Mouse (Mus musculus) olfactory bulb, adult 2 months (tissue): ENCODE results near the gene Lix1l.

Experiments used
- CTCF ChIP-seq: fragments of 200-500 bp; IDR thresholded peaks from 2 replicates; pipeline ENCODE4 v1.5.1; 2012; ENCODE audit warnings: low read depth, mild to moderate bottlenecking, low read length, moderate library complexity; ENCODE audit not compliant: insufficient read depth
- POLR2A ChIP-seq: fragments of 200-500 bp; IDR thresholded peaks from 2 replicates; pipeline ENCODE4 v1.6.1; 2012; ENCODE audit warnings: mild to moderate bottlenecking, low read depth, low read length, moderate library complexity; ENCODE audit not compliant: insufficient read depth

GRCm38 (mm10) chr3:96553601-96554000, 47.3 kb upstream of the Lix1l start:
- TF ChIP-seq CTCF (no peak), POLR2A (no peak)
